Mouse (Mus musculus): ENCODE data around the gene Gpx3.
A peak's percentile ranks its signal among the peaks of the same experiment; 100 is the strongest.
"Not testable (repeated sequence)": the region's sequence is repeated elsewhere in the genome, so short reads cannot be mapped to it uniquely, and the experiment has no call there.

Gpx3 gene

DNA sequence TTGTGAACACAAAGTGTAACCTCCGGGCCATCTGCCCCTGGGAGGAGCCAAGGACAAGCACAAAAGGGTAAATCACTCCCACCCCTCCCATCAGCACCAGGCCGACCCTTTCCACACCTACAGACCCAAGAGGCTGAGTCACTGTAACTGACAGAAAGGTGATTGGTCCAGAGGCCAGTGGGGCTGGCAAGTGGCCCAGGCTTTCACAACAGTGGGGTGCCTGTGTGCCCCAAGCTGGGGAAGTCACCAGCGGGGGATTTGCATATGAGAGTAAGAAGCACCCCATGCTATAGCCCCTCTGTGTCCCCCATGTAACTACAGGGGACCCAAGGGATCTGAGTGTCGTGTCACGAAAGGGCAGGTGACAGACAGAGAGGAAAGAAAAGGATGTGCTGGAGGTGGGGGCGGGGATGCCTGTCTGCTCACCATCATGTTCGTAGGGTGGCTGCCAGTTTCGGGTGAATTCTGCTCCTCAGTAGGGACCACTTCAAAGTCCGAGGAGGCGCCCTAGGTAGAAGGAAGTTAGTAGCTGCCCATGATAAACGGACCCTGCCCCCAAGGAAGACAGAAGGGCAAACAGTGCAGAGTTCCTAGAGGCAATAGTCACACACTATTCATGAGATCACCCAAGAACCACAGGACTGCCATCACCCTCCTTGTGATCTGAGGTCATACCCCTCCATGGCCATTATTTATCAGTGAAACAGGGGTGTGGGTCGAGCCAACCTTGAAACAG lies 34.0 kb downstream of the Gpx3 start:
- DNase-seq (ENCODE audit: extremely low read depth, low read depth): no peak

DNA sequence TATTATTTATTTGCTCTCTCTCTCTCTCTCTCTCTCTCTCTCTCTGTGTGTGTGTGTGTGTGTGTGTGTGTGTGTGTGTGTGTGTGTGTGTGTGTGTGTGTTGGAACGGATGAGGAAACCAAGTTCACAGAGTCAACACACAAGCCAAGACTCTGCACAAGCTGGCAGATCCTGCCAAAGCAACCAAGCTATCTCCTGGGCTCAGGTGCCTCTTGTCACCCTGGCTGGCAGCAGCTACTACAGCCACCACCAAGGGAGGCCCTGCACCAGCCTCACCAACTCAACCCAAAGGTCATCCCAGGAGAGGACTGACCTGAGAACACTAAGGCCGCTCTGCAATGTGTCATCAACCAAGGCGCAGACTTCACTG lies 34.5 kb downstream of the Gpx3 start:
- DNase-seq (ENCODE audit: extremely low read depth, low read depth): no peak

DNA sequence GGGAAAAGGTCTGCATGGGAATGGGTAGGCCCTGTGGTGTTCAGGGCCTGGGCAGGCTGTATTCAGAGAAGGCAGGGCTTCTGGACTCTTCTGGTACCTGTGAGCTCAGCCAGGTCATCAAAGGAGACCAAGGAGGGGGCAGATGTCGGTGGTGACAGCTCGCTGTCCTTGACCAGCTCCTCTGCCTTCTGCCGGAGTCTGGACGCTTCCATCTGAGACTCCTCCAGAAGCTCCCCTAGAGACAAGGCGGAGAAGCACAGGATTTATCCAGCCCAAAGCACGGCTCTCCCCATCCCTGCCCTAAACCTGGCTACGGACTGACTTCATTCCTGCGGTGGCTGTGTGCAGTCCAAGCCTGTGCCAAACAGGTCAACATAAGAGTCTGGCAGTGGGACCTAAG lies 37.2 kb downstream of the Gpx3 start:
- no peak for DNase-seq (ENCODE audit: extremely low read depth, low read depth)

DNA sequence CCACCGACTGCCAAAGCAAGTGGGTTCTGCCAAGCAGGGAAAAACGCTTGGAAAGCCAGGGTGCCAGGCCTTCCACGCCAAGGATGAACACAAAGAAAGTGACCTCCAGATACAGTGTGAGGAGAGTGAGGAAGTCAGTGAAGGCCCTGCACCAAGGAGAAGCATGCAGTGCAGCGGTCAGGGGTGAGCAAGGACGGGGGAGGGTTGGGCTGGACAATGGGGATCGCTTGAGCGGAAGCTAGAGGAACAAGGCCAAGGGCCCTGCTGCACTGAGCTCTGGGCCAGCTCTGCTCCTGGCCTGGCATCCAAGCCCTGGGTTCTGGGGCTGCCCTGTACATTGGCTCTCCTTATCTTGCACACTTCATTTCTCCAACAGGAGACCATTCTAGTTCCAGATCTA lies 37.8 kb downstream of the Gpx3 start:
- DNase-seq (ENCODE audit: extremely low read depth, low read depth): no peak

DNA sequence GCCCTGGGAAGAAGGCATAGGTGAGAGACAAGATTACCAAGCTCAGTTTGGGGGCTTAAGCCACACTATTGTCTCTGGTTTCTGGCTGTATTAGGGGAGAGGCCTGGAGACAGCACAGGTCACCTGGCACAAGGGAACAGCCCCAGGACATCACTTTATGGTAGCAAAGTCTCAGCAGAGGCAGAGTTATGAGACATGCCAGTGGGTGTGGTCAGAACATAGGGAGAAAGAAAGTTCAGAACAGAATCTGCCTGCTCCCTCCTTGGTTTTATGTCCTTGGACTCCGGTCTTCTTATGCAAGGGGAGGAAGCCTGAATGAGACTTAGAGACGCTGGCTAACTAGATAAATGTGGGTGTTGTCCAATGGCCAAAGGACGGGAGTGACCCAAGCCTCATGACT lies 42.4 kb downstream of the Gpx3 start:
- DNase-seq (ENCODE audit: extremely low read depth, low read depth): no peak

DNA sequence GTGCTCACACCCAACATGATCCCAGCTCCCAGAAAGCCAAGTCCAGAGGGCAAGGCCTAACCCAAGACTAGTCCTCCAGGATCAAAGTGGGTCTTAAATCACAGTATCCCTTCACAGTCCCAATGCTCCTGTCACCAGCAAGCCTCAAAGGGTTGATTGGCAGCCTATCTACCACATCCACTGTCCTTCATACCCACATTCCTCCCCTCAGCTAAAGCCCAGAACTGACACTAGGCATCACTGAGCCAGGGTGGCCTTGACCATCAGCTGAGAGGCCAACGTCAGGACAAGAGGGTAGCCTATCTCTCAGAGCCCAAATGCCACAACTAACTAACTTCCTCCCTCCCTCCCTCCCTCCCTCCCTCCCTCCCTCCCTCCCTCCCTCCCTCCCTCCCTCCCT lies 47.5 kb downstream of the Gpx3 start:
- DNase-seq (ENCODE audit: extremely low read depth, low read depth): no peak

DNA sequence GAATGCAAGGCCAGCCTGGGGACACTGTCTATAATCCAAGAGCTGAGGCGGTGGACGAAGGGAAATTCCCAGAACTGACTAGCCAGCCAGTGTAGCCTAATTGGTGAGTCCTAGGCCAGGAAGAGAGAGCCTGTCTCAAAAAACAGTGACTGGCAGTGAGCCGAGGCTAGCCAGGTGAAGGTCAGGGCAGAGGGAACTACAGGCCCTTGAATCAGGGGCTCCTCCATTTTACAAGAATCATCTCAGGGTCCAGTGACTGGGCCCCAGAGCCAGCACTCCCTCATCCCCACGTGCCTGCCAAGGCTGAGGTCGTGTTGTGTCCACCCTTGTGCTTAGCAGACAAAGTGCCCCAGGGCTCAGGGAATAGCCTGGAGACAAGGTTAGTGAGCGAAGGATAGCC lies 48.4 kb downstream of the Gpx3 start:
- DNase-seq (ENCODE audit: extremely low read depth, low read depth): no peak

DNA sequence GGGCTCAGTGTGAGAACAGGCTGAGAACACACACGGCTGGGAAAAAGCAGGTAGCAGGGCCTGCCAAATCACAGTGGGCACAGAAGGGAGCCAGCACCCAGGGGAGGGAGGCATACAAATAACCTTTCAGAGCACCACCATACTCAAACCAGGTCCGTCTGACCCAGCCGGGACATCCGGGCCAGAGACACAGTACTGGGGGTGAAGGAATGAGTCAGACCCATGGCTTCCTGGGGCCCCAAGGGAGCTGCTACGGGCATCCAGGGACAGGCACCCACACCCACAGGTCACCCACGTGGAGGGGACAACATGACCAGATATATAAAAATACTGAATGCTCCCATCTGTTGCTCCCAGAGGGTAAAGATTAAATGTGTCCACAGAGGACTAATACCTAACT lies 50.4 kb downstream of the Gpx3 start:
- no peak for DNase-seq (ENCODE audit: extremely low read depth, low read depth)

DNA sequence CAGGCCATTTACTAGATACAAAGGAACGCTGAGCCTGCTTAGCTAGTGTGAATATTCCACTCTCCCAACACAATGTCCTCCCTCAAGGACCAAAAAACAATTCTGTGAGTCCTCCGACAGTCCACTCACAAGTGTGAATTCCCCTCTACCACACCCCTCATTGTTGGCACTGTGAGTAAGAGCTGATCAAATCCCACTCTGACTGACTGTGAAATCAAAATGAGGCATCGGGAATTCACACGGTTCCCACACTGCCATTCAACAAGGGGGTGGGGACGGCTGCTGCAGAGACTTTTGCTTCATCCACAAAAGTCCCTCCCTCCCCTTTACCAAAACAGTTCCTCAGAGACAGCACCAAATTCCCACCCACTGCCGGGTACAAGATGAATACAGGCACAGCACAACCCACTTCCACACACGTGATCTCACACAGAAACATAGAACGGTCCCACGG lies 51.8 kb downstream of the Gpx3 start:
- no peak for DNase-seq (ENCODE audit: extremely low read depth, low read depth)

DNA sequence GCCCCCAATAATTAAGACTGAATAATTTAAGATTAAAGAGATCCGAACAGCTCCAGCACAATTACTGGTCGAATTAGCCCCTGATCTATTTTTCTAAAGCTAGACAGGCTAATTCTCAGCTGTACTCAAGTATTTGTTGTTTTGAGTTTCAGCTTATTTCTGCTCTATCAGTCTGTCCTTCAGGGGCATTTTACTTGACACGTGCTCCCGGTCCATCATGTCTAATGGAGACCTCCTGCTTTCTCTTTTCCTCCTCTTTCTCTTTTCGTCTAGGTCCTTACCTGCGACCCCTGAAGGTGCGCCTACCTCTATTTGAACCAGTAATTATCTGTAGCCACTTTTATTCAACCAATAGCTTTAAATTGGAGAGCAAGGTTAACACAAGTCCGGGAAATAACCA lies 52.5 kb downstream of the Gpx3 start:
- DNase-seq (ENCODE audit: extremely low read depth, low read depth): no peak

DNA sequence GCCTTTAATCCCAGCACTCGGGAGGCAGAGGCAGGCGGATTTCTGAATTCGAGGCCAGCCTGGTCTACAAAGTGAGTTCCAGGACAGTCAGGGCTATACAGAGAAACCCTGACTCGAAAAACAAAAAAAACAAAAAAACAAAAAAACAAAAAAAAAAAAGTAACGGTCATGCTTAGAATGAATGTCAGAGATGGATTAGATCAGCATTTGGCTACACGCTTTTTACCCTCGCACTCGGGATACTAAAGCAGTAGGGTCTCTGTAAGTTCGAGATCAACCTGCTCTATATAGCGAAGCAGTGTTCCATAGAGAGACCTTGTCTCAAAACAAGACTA lies 53.1 kb downstream of the Gpx3 start:
- not testable (repeated sequence) for DNase-seq (ENCODE audit: extremely low read depth, low read depth)

DNA sequence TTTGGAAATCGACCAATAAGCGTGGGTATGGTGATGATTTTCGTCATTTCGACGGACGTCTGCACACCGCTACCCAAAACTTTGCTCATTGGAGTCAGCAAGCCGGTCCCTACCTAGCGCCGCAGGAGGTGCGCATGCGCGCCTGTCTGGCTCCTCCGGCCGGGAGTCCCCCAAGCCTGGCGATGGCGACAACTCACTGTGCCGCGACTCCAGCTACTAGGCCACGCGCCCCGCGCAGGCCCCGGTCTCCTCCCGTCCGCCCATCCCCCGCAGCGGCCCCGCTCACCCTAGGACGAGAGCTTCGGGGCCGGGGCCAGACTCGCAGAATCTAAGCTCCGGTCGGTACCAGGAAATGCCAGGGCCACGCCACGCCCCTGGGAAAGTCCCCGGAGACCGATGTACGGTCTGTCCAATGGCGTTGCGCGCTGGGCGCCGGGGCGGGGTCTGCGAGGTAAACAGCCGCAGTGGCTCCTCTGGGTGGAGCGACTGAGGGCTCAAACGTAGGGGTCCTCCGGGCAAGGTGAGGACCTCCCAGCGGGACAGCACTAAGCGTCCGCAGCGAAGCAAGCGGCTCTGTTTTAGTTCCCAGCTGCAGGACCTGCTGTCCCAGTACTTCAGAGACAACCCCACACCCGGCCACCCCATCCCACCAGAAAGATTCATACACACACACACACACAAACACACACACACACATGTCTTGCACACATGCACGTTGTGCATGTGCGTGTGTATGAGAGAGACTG lies 53.7 kb downstream of the Gpx3 start:
- DNase-seq (ENCODE audit: extremely low read depth, low read depth): peak; percentile 87

DNA sequence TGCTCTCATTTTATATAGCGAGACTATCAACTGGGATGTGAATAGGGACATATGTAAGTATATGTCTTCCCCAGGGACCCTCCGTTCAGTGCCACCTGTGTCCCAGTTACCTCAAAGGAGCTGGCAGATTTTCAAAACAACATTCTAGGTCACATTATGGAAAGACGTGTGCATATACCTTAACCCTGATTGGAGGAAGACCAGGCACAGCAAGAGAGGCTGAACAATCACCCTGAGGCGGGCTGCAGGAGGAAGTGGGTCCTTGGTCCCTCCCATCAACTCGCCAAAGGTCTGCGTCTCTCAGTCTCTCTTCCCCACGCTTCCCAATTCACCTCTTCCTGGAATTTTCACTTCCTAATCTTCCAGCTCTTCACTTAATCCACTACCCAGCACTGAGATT lies 54.7 kb downstream of the Gpx3 start:
- DNase-seq (ENCODE audit: extremely low read depth, low read depth): no peak

DNA sequence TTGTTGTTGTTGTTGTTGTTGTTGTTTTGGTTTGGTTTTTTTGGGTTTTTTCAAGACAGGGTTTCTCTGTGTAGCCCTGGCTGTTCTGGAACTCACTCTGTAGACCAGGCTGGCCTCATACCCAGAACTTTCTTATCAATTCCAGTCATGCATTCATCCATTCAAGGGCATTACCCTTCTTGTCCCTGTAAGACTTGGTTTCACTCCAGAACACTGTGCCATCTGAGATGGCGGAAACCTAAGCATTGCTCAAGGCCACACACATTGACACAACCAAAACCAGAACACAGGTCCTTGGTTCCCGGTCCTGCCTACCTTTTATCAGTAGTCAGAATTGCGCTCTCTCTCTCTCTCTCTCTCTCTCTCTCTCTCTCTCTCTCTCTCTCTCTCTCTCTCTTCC lies 55.5 kb downstream of the Gpx3 start:
- DNase-seq (ENCODE audit: extremely low read depth, low read depth): not testable (repeated sequence)

DNA sequence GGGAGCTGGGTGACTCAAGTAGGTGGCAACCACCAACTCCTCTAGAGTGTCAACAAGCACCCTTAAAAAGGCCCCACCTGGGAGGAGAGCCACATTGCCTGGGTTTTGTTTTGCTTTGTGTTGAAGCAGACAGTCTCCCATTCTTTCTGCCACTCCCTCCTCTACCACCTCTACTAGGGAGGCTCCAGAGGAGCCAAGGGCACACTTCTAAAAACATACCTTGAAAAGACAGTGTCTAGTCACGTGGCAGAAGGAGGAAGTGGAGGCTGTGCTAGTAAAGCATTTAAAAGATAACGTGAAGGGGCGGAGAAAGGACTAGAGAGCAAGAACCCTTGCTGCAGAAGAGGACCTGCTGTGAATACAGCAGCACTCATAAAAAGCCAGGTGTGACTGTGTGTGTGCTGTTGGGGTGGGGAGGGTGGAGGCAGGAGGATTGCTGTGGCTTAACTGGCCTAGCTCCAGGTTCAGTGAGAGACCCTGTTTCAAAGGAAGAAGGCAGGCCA lies 56.4 kb downstream of the Gpx3 start:
- DNase-seq (ENCODE audit: extremely low read depth, low read depth): peak; percentile 81

All from MEL-GATA-1-ER (cell line).